Comparison of ENCODE assay signal across 9 mouse cellular contexts in genomic region chr9:123845120-123845519, GRCm38 (mm10). TPM values are rescaled to one million over a fixed set of nuclear protein-coding genes. Genes with fewer than 3 reads are reported as not detected.
A peak's percentile ranks its signal among the peaks of the same experiment; 100 is the strongest.
DNase-seq lines count a peak whose midpoint lies in the region; ATAC-seq and TF ChIP-seq lines count a peak whose summit lies in the region.
"Had no signal": no experiment of that assay in that cellular context is flagged by ENCODE, and none has a peak within 500 bp of the region (broad histone marks: within the 10 kb centered on the region; RNA-seq: fewer than 3 reads in every experiment).

No protein-coding gene starts in this region.

- H3K9ac ChIP-seq in heart, embryonic 16.5 days (ENCODE audit: low read length), result peak overlapping the region; percentile 5
- H3K9ac ChIP-seq: neural tube, embryonic 12.5 days had no signal

- peak overlapping the region; percentile 43 for H3K4me2 ChIP-seq in heart, embryonic 16.5 days (ENCODE audit: low read depth, low read length)
- H3K4me2 ChIP-seq: neural tube, embryonic 12.5 days had no signal

- no peak for TF ChIP-seq POLR2A in bone marrow macrophage, adult 2 months (IDR thresholded peaks at IDR 0.05; ENCODE audit: borderline replicate concordance, low read depth, low read length)

- peaks cover 30% of the 10 kb centered on the region for H3K4me1 ChIP-seq in bone marrow macrophage, adult 2 months (ENCODE audit: control insufficient read depth, insufficient read depth, low read length)
- H3K4me1 ChIP-seq in heart, embryonic 16.5 days (ENCODE audit: control insufficient read depth, insufficient read depth, low read length), result peaks cover 34% of the 10 kb centered on the region
- H3K4me1 ChIP-seq: neural tube, embryonic 12.5 days had no signal

- intact Hi-C loops in left cerebral cortex, adult 2 months (cut with DNase I), result loop anchor here (5.0 kb wide), 1 partner anchor 582 kb away; no protein-coding TSS in a partner anchor
- intact Hi-C loops in left cerebral cortex, postnatal 25 days (cut with DNase I), result no loop called here

- TF ChIP-seq CTCF in left cerebral cortex, adult 2 months (IDR thresholded peaks at IDR 0.05), result peak; percentile 14
- no peak for TF ChIP-seq CTCF in bone marrow macrophage, adult 2 months (IDR thresholded peaks at IDR 0.05; ENCODE audit: low read depth, low read length)

- H3K36me3 ChIP-seq in heart, embryonic 16.5 days (ENCODE audit: control insufficient read depth, insufficient read depth), result peaks cover 11% of the 10 kb centered on the region

- no peaks in the 10 kb centered on the region for H3K27me3 ChIP-seq in heart, embryonic 16.5 days (ENCODE audit: control insufficient read depth, insufficient read depth, low read length)
- H3K27me3 ChIP-seq: neural tube, embryonic 12.5 days had no signal

- 13% methylated on average over 3 of the region's 3 CpGs for WGBS in heart, embryonic 16.5 days

- H3K27ac ChIP-seq in left cerebral cortex, adult 2 months, result no peak overlapping the region; the same call in 1 of the 2 replicates
- H3K27ac ChIP-seq in bone marrow macrophage, adult 2 months (ENCODE audit: insufficient read depth, low read depth, low read length), result peak overlapping the region; percentile 37
- H3K27ac ChIP-seq in heart, embryonic 16.5 days (ENCODE audit: low read length), result peak overlapping the region; percentile 95
- H3K27ac ChIP-seq: neural tube, embryonic 12.5 days had no signal

- no peak for DNase-seq in left cerebral cortex, adult 2 months (ENCODE audit: extremely low spot score in 1 of 2, low spot score in 2 of 2)
- DNase-seq in left cerebral cortex, postnatal 25 days (ENCODE audit: low spot score in 2 of 2), result no peak
- DNase-seq in testis, postnatal 14 days (ENCODE audit: low spot score), result no peak
- DNase-seq in thymus, postnatal 25 days, result no peak
- DNase-seq in urinary bladder, adult 2 months (ENCODE audit: low spot score), result no peak

- H3K9me3 ChIP-seq in heart, embryonic 16.5 days (replicated peaks; ENCODE audit: control insufficient read depth, low read length), result no peaks in the 10 kb centered on the region
- H3K9me3 ChIP-seq: neural tube, embryonic 12.5 days had no signal

- H3K4me3 ChIP-seq in left cerebral cortex, adult 2 months, result no peak overlapping the region
- H3K4me3 ChIP-seq in bone marrow macrophage, adult 2 months (ENCODE audit: insufficient read depth, low read length), result no peak overlapping the region
- no peak overlapping the region for H3K4me3 ChIP-seq in heart, embryonic 16.5 days (ENCODE audit: low read length)
- H3K4me3 ChIP-seq: neural tube, embryonic 12.5 days had no signal

- ATAC-seq in heart, embryonic 16.5 days (replicated peaks; ENCODE audit: extremely low read depth, insufficient read depth, low FRiP score), result peak; percentile 87
- ATAC-seq in megakaryocyte progenitor cell, adult 5-6 weeks (replicated peaks; ENCODE audit: poor library complexity), result peak; percentile 61

RNA-seq across cellular contexts. Expression of gene Fyco1, which starts 6.6 kb away (rescaled TPM):
- 10 to 100 TPM; 29.4 to 30.2 TPM for total RNA-seq in left cerebral cortex, adult 2 months (2021)
- total RNA-seq in left cerebral cortex, postnatal 25 days (2021), result 10 to 100 TPM; 22.0 to 26.8 TPM
- polyA plus RNA-seq in bone marrow macrophage, adult 2 months (2012; ENCODE audit: insufficient read depth, insufficient read length, missing spikeins), result 15.0 and 16.2 TPM in 2 replicates
- polyA plus RNA-seq in heart, embryonic 16.5 days (2015; fragmentation: Nextera tagmentation; extraction: Ambion mirVana), result 29.0 and 34.1 TPM in 2 replicates
- total RNA-seq in megakaryocyte progenitor cell, adult 5-6 weeks (2015), result 13.0 and 16.4 TPM in 2 replicates
- total RNA-seq in megakaryocyte progenitor cell, adult 5-6 weeks (2017), result 10.9 and 14.6 TPM in 2 replicates
- polyA plus RNA-seq in urinary bladder, adult 2 months (2012; rRNA removed), result 12.8 and 24.5 TPM in 2 replicates

RNA-seq across cellular contexts. Expression of gene Xcr1, which starts 16.7 kb away (rescaled TPM):
- total RNA-seq in left cerebral cortex, adult 2 months (2021), result not detected
- not detected for total RNA-seq in left cerebral cortex, postnatal 25 days (2021)
- not detected in 2 replicates for polyA plus RNA-seq in bone marrow macrophage, adult 2 months (2012; ENCODE audit: insufficient read depth, insufficient read length, missing spikeins)
- 0.05 TPM in 1 of 2 replicates, not detected in the other for polyA plus RNA-seq in heart, embryonic 16.5 days (2015; fragmentation: Nextera tagmentation; extraction: Ambion mirVana)
- 0.10 and 0.15 TPM in 2 replicates for total RNA-seq in megakaryocyte progenitor cell, adult 5-6 weeks (2015)
- total RNA-seq in megakaryocyte progenitor cell, adult 5-6 weeks (2017), result 0.37 and 0.54 TPM in 2 replicates
- polyA plus RNA-seq in urinary bladder, adult 2 months (2012; rRNA removed), result 0.60 and 0.80 TPM in 2 replicates
- polyA plus RNA-seq: neural tube, embryonic 12.5 days had no signal

RNA-seq across cellular contexts. Expression of gene Cxcr6, which starts 38.8 kb away (rescaled TPM):
- not detected for total RNA-seq in left cerebral cortex, adult 2 months (2021)
- total RNA-seq in left cerebral cortex, postnatal 25 days (2021), result not detected
- not detected in 2 replicates for polyA plus RNA-seq in bone marrow macrophage, adult 2 months (2012; ENCODE audit: insufficient read depth, insufficient read length, missing spikeins)
- polyA plus RNA-seq in heart, embryonic 16.5 days (2015; fragmentation: Nextera tagmentation; extraction: Ambion mirVana), result 0.65 and 1.2 TPM in 2 replicates
- not detected in 2 replicates for total RNA-seq in megakaryocyte progenitor cell, adult 5-6 weeks (2015)
- 0.21 TPM in 1 of 2 replicates, not detected in the other for total RNA-seq in megakaryocyte progenitor cell, adult 5-6 weeks (2017)
- 1.4 and 1.5 TPM in 2 replicates for polyA plus RNA-seq in urinary bladder, adult 2 months (2012; rRNA removed)
- polyA plus RNA-seq: neural tube, embryonic 12.5 days had no signal
